Mouse (Mus musculus) heart, adult 2 months (tissue): ENCODE results near the gene Ccdc57.

Experiments
- EP300 ChIP-seq: fragments of 200-500 bp; IDR thresholded peaks from 2 replicates; pipeline ENCODE4 v1.6.1; 2011; ENCODE audit warnings: low read depth, low read length, control low read depth; ENCODE audit not compliant: insufficient read depth
- POLR2A ChIP-seq: fragments of 200-500 bp; IDR thresholded peaks from 2 replicates; pipeline ENCODE4 v1.6.1; 2011; ENCODE audit warnings: mild to moderate bottlenecking, low read depth, low read length, control low read depth; ENCODE audit not compliant: insufficient read depth

GRCm38 (mm10) chr11:120830686-120831085, 102.0 kb downstream of the Ccdc57 start:
- TF ChIP-seq POLR2A (no peak), EP300 (no peak)
